Mouse (Mus musculus) left cerebral cortex, postnatal 25 days (tissue): ENCODE measurements around the gene Sf3b2. TPM values are rescaled to one million over a fixed set of nuclear protein-coding genes. Genes with fewer than 3 reads are reported as not detected.
"Not testable (repeated sequence)": the region's sequence is repeated elsewhere in the genome, so short reads cannot be mapped to it uniquely, and the experiment has no call there.

ENCODE experiments used
- DNase-seq, 2 experiments: peaks; one replicate each; pipeline ENCODE4 v3.0.0; 2022; ENCODE audit warnings: low spot score in 2 of 2, mixed read lengths in 1 of 2
- intact Hi-C: fragments of 180-260 bp; cut with DNase I; formaldehyde crosslinking; loops from one replicate; pipeline ENCODE4 v1.15.1; 2025
- total RNA-seq, 2 experiments: library from RNA; stranded (reverse); gene quantifications; 2 replicates each; pipeline ENCODE4 v1.2.3; 2021

Sf3b2 gene
- total RNA-seq, 2 experiments from 2014 or later = 196 to 198 TPM

DNA sequence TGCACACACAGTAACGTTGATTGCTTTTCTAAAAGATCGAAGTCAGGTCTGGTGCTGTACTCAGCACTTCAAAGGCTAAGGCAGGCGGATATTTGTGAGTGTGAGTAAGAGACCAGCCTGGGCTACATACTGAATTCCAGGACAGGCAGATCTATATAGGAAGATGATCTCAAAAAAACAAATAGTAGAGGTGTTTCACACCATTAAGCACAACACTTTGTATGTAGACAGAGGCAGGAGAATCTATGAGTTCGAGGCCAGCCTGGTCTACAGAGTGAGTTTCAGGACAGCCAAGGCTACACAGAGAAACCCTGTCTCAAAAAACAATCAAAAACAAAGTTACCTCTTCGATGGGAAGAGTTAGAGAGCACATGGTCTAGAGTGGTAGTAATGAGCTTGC, 19.5 kb downstream of the Sf3b2 start:
- intact Hi-C loops = no loop called here
- no peak for DNase-seq

DNA sequence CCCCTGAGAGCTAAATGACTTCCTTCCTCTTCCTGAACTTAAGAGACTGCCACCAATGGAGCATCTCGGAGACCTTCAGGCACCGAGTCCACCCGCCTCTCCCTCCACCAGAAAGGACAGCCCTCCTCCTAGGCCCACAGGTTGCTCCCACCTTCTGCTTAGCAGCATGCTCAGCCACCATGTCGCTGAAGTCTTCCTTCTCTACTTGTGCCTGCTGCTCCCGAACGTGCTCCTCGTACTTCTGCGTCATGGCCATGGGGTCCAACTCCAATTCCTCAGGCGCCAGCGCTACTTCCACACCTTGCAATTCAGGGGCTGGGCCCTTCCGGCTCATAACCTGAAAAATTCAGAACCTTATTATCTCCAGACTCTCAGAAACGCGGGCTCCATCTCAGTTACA, 20.6 kb downstream of the Sf3b2 start:
- DNase-seq = no peak

DNA sequence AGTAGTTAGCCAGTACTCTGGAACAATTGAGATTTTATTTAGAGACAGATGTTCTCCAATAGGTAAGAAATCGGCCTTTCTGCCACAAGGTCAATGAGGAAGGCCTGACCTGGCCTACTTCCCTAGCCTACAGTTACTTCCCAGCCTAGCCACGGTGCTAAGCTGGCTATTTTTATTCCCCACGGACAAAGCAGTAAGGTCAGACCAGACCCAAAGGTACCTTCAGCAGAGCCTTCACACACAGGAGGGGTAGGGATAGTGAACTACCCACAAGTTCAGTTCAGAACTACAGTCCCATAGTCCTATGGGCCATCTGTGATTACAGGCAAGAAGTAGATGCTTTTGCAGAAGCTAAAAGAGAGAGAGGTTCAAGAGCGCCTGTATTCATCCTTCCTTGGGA, 21.3 kb downstream of the Sf3b2 start:
- no peak for DNase-seq
- intact Hi-C loops = loop anchor here (1.0 to 5.0 kb wide), 2 partner anchors 21 to 77 kb away; partner anchors contain the start of gene Sf3b2

More for the DNA sequence above, 20.6 kb downstream of the Sf3b2 start:
- intact Hi-C loops = loop anchor here (5.0 kb wide), 1 partner anchor 77 kb away; no protein-coding TSS in a partner anchor

DNA sequence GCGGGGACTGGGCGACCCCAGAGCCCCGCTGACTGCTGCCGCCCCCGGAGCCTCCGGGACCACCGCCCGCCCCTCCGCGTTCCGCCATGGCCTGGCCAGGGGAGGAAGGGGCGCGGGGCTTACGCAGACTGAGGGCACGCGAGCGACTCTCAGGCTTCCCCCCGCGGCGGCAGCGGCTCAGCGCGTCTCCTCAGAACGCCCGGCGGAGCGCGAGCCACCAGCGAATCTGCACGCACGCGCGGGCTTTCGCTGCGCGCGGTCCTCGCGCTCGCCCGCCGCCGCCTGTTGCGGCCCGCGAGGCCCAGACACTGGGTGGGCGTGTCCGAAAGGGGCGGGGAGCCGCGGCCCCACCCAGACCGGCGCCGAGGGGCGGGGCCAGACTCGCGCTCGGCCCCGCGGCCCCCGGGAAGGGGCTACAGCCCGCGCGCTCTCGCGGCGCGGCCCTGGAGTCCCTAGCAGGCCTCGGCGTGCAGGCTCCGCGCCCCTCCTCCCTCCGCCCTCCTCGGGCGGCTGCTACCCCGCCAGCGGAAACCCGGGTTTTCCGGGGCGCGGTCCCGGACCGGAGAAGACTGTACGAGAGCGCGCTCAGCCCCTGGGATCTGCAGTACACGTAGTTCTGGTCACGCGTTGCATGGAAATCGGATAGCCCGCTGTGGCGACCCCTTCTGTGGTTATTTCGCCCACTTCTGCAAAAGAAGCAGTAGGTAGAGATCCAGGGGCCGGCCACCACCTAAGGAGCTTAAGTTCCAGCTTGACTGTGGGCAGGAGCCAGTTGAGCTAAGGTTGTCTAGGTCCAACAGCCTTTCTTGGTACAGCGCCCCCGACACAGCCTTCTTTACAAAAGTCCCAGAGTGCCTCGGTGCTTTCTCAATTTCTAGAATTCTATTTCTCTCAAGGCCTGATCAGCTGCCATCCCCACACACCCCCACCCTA, 22.2 kb downstream of the Sf3b2 start, which contains the start of gene Pacs1:
Pacs1 (minus strand) TSS at position 319 of the 933 bp plus-strand sequence.
- peak; percentile 87 to 89 for DNase-seq
- intact Hi-C loops = loop anchor here (1.0 to 5.0 kb wide), 2 partner anchors 22 to 76 kb away; partner anchors contain the start of gene Sf3b2

DNA sequence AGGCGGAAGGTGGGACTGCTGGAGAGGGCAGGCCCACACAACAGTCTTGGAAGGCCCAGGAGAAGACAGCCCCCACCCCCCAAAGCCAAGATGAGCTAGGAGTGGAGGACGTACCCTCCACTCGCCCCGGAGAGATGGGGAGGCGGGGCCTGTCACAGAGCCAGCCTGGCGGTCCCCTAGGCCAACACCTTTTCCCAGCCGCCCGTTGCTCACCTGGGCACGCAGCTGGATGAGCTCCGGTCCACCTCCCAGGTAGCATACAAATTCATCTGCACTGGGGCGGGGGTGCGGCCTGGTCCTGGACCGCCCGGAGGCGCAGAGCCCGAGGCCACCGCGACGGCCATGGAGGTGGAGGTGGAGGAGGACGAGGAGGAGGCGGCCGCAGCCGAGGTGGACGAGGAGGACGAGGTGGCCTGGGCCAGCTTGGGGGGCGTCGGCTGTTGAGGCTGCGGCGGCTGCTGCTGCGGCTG, 22.9 kb downstream of the Sf3b2 start:
- DNase-seq = peak; percentile 21 to 23
- intact Hi-C loops = loop anchor here (5.0 kb wide), 1 partner anchor 75 kb away; no protein-coding TSS in a partner anchor

DNA sequence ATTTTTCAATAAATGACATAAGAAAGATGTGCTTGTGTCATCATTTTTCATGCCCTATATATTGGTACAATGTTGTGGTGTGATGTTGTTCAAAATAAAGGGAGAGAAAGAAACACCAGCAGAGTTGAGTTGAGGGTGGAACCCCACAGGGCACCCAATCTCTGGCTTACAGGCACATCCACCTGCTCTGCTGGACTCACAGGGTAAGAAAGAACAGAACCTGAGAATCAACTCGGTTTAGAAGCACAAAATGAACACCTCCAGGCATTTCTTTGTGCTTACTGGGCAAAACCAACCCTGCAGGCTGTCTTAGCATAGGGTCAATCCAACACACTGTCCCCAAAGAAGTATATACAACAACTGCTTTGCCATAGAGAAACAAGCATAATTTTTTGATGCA, 23.8 kb downstream of the Sf3b2 start:
- no peak for DNase-seq
- intact Hi-C loops = loop anchor here (5.0 kb wide), 1 partner anchor 74 kb away; no protein-coding TSS in a partner anchor

DNA sequence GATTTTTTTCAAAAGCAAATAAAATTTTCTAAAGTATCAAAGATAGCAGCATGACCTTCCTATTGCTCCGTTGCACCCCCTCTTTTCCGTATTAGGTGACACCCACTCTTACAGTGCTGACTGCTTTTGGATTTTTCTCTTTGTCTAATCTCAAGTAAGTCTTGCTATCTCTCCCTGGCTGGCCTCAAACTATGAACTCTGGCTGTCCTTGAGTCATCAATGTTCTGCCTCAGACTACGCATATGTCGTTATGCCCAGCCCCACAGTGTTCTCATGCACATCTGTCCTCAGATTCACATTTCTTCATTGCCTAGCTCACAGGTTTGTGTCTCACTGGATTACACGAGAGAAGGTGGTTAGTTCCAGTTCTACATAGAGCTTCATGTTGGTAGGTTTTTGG, 25.9 kb downstream of the Sf3b2 start:
- intact Hi-C loops = no loop called here
- no peak for DNase-seq

DNA sequence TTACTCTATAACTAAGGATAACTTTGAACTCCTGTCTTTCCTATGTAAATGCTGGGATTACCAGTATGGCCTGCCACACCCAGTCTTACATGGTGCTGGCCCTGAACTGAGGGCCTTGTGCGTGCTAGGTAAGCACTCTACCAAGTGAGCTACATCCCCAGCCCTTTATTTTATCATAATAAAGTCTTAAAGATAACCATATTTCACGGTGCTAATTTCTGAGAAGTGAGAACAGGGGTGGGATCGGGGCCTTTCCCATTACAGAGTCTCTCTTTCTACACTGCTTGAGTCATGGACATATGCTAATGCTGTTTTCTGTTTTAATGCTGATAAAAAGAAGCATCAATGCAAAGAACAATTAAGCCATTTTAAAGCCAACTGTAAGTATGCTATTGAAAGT, 26.4 kb downstream of the Sf3b2 start:
- intact Hi-C loops = no loop called here
- DNase-seq = no peak

DNA sequence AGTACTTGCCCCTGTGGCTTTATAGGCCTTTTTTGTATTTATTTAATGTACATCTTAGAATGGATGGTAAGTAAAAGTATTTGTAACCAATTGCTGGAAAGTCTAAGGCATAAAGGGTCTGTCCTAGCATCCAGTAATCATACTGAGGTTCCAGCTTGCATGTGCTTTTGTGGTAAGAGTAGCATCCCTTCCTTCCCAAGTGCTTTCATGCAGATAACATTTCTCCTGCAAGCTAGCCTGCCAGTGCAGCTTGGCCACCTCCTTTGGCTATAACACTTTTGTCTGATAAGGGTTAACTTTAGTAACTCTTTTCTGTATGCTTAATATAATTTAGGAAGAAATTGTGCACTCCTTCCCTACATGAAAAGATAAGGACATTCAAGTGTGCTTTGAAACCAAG, 27.2 kb downstream of the Sf3b2 start:
- DNase-seq = no peak
- intact Hi-C loops = no loop called here

DNA sequence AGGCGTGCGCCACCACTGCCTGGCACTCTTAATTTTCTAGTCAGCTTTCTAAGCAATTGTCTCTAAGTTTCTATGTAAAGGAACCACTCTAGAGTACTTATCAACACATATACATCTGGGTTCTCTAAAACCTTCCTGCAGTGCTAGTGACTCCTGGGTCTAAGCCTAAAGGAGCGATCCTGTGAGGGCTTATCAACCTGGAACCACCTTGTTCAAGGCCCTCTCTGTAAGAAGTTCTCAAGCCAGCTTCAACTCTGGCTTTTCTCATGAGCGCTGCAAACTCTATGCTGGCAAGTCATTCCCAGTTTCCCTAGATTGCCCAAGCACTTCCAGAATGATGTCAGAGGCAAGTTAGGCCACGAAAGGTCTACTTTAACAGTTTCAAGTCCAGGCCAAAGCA, 28.2 kb downstream of the Sf3b2 start:
- DNase-seq = no peak
- intact Hi-C loops = no loop called here

DNA sequence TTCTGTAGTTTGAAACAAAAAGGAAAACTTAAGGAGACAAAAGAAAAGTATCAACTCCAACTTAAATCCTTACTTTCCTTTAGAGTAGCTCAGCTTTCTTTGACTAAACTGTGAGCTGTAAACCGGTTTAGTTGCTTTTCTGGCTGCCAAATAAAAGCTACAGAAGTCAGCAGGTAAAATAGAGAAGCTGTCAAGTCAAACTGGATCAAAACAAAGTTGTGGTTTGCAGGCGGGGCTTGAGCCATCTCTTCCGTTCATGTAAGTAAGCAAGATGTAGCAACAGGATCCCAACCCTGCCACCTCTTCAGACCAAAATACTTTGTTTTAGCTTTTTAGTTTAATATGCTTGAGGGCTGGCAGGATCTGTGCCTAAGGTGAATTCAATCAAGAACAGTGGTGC, 38.1 kb downstream of the Sf3b2 start:
- intact Hi-C loops = loop anchor here (5.0 kb wide), 1 partner anchor 45 kb away; no protein-coding TSS in a partner anchor
- DNase-seq = no peak

DNA sequence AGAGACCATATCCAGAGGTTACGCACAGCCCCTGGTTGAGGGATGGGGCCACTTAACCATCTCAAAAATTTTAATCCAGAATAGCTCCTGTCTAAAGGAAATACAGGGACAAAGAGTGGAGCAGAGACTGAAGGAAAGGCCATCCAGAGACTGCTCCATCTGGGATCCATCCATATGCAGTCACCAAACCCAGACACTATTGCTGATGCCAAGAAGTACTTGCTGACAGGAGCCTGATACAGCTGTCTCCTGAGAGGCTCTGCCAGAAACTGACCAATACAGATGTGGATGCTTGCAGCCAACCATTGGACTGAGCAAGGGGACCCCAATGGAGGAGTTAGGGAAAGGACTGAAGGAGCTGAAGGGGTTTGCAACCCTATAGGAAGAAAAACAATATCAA, 58.3 kb downstream of the Sf3b2 start:
- DNase-seq, intact Hi-C loops: not testable (repeated sequence)

DNA sequence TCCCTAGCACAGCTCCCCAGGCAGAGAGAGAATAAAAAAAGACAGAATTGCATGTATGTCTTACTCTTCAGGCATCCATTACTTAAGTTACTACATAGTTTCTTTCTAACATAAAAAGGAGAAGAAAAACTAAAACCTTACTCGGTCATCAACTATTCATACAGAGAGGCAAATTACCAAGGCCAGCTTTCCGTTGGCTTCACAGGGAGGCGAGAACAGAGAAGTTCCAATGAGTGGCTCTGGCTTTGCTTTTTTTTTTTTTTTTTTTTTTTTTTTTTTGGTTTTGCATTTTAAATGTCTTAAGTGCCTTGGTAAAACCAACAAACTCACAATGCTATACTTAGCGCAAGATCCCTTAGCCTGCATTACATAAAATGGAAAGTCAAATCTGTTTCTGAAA, 62.6 kb downstream of the Sf3b2 start:
- intact Hi-C loops = no loop called here
- DNase-seq = peak in 1 of 2 experiments; percentile 30

DNA sequence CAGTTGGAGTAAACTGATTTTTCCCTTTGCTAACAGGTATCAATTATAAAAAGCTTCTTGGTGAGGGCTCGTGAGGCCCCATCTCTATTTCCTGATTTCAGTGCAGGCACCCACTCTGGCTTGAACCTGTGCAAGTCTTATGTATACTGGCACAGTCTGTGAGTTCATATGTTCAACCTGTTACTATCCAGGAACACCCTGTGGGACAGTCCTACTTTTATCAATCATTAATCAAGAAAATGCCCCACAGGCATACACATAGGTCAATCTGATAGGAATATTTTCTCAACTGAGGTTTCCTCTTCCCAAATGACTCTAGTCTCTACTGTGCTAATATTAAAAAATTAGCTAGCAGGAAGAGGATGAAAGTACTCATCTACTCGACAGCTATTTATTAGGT, 65.1 kb downstream of the Sf3b2 start:
- DNase-seq = no peak
- intact Hi-C loops = no loop called here

DNA sequence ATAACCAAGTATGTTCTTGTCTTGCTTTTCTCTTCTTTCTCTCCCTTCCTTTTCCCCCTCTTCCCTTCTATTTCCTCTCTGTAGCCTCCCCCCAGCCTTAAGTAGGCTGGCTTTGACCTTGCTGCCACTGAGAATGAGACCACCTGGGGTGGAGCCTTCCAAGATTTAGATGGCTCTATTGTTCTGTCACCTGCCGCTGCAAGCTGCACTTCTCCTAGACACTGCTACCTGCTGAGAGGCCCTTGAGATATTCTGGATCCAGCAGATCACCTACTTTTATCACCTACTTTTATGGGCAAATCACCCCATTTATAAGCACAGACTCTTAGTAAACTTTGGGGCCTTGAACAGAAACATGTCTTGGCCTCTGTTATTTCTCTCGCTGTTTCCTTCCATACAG, 70.6 kb downstream of the Sf3b2 start:
- intact Hi-C loops = no loop called here
- DNase-seq = no peak

DNA sequence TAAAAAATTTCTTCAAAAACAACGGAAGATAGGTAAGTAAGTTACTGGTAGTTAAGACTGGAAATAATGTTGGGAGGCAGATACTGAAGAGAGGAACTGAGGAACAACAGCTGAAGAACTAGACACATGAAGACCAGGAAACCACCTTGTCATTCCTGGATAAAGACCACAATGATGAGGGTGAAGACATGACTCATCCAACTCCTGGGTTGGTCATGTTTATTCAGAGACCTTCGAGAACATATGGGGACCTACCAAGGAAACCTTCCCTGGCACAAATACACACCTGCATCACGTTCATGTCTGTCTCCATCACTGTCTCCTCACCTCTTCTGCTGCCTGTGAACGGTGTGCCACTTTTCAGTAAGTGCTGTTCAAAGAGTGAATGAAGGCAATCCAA, 71.2 kb downstream of the Sf3b2 start:
- no peak for DNase-seq
- intact Hi-C loops = no loop called here

Other genes starting within 250 kb of the Sf3b2 start
- gene Rin1, start 245.0 kb downstream of the Sf3b2 start, total RNA-seq = 10 to 100 TPM; 92.7 to 93.9 TPM
- gene Cd248, start 227.4 kb downstream of the Sf3b2 start, total RNA-seq = 1 to 10 TPM; 4.6 to 5.4 TPM
- gene Tmem151a, start 209.9 kb downstream of the Sf3b2 start, total RNA-seq = 100 to 1,000 TPM; 163 to 164 TPM
- gene Yif1a, start 206.9 kb downstream of the Sf3b2 start, total RNA-seq = 10 to 100 TPM; 24.6 to 26.0 TPM
- 100 to 1,000 TPM; 274 to 282 TPM for gene Cnih2, start 196.9 kb downstream of the Sf3b2 start, total RNA-seq
- 100 to 1,000 TPM; 157 to 159 TPM for gene Rab1b, start 188.4 kb downstream of the Sf3b2 start, total RNA-seq
- gene Klc2, start 176.9 kb downstream of the Sf3b2 start, total RNA-seq = 100 to 1,000 TPM; 245 to 251 TPM
- 10 to 100 TPM; 60.3 to 62.2 TPM for gene Pacs1, start 22.3 kb downstream of the Sf3b2 start, total RNA-seq
- gene Gal3st3, start 2.9 kb upstream of the Sf3b2 start, total RNA-seq = 10 to 100 TPM; 84.3 to 92.4 TPM
- gene Catsper1, start 40.3 kb upstream of the Sf3b2 start, total RNA-seq = not detected
- 10 to 100 TPM; 21.2 to 23.9 TPM for gene Cst6, start 54.1 kb upstream of the Sf3b2 start, total RNA-seq
- 10 to 100 TPM; 24.9 to 25.6 TPM for gene Eif1ad, start 71.3 kb upstream of the Sf3b2 start, total RNA-seq
- 10 to 100 TPM; 83.4 to 84.4 TPM for gene Banf1, start 71.7 kb upstream of the Sf3b2 start, total RNA-seq
- gene Sart1, start 93.2 kb upstream of the Sf3b2 start, total RNA-seq = 10 to 100 TPM; 87.9 to 92.8 TPM
- gene Tsga10ip, start 107.1 kb upstream of the Sf3b2 start, total RNA-seq = not detected
- 100 to 1,000 TPM; 197 to 233 TPM for gene Drap1, start 129.5 kb upstream of the Sf3b2 start, total RNA-seq
- gene AI837181, start 129.7 kb upstream of the Sf3b2 start, total RNA-seq = 10 to 100 TPM; 70.2 to 73.3 TPM
- gene Fosl1, start 152.1 kb upstream of the Sf3b2 start, total RNA-seq = not detected
- 10 to 100 TPM; 26.4 to 27.9 TPM for gene Ccdc85b, start 162.4 kb upstream of the Sf3b2 start, total RNA-seq
- gene Fibp, start 165.2 kb upstream of the Sf3b2 start, total RNA-seq = 10 to 100 TPM; 81.9 to 92.9 TPM
- gene Ctsw, start 173.1 kb upstream of the Sf3b2 start, total RNA-seq = under 1 TPM; 0.73 to 0.80 TPM
- gene Efemp2, start 178.5 kb upstream of the Sf3b2 start, total RNA-seq = 10 to 100 TPM; 15.2 to 16.4 TPM
- 10 to 100 TPM; 30.7 to 30.9 TPM for gene Mus81, start 192.9 kb upstream of the Sf3b2 start, total RNA-seq
- 1,000 to 10,000 TPM; 1,474 to 1,552 TPM for gene Cfl1, start 195.0 kb upstream of the Sf3b2 start, total RNA-seq
- gene 1700020D05Rik, start 208.3 kb upstream of the Sf3b2 start, total RNA-seq = 1 to 10 TPM; 5.1 to 7.7 TPM
- 10 to 100 TPM; 80.4 to 81.0 TPM for gene Snx32, start 215.1 kb upstream of the Sf3b2 start, total RNA-seq